Mouse (Mus musculus): ENCODE results near the gene Dcaf5. TPM values are rescaled to one million over a fixed set of nuclear protein-coding genes. Genes with fewer than 3 reads are reported as not detected.

Gene Dcaf5
- polyA plus RNA-seq, 1 experiment from 2014 or later, result 24.3 TPM

- H3K4me3 ChIP-seq (replicated peaks; ENCODE audit: low read length), result no peak overlapping the region
- H3K27ac ChIP-seq, result no peak overlapping the region
- no peak overlapping the region for H3K4me2 ChIP-seq (replicated peaks)
- peaks cover 7% of the 10 kb centered on the region; the same call in 1 of the 2 replicates for H3K36me3 ChIP-seq (replicated peaks; ENCODE audit: control insufficient read depth, insufficient read depth)
- no peaks in the 10 kb centered on the region for H3K27me3 ChIP-seq (ENCODE audit: control insufficient read depth, insufficient read depth, low read length)
- ATAC-seq (ENCODE audit: low FRiP score) (no peak), DNase-seq (ENCODE audit: low spot score) (no peak)
- no peak overlapping the region for H3K9ac ChIP-seq
- WGBS, result 82% methylated on average over 8 of the region's 8 CpGs
- no peaks in the 10 kb centered on the region for H3K4me1 ChIP-seq (replicated peaks; ENCODE audit: control insufficient read depth, insufficient read depth, low read length)
- H3K9me3 ChIP-seq (ENCODE audit: control insufficient read depth, low read length), result no peaks in the 10 kb centered on the region
Observed at GRCm38 (mm10) chr12:80330819-80331218, 105.6 kb downstream of the Dcaf5 start.

- Histone ChIP-seq H3K9me3 (ENCODE audit: control insufficient read depth, low read length) (no peaks in the 10 kb centered on the region), H3K27me3 (ENCODE audit: control insufficient read depth, insufficient read depth, low read length) (no peaks in the 10 kb centered on the region), H3K9ac (no peak overlapping the region), H3K4me2 (replicated peaks) (no peak overlapping the region), H3K27ac (no peak overlapping the region), H3K36me3 (replicated peaks; ENCODE audit: control insufficient read depth, insufficient read depth) (no peaks in the 10 kb centered on the region; the same call in 1 of the 2 replicates), H3K4me3 (replicated peaks; ENCODE audit: low read length) (no peak overlapping the region), H3K4me1 (replicated peaks; ENCODE audit: control insufficient read depth, insufficient read depth, low read length) (no peaks in the 10 kb centered on the region)
- DNase-seq (ENCODE audit: low spot score) (no peak), ATAC-seq (ENCODE audit: low FRiP score) (no peak)
- 64% methylated on average over 2 of the region's 2 CpGs for WGBS
Observed at GRCm38 (mm10) chr12:80329641-80330040, 106.8 kb downstream of the Dcaf5 start.

GRCm38 (mm10) chr12:80326047-80326446 is 110.4 kb downstream of the Dcaf5 start:
- H3K27me3 ChIP-seq (ENCODE audit: control insufficient read depth, insufficient read depth, low read length), result no peaks in the 10 kb centered on the region
- H3K36me3 ChIP-seq (replicated peaks; ENCODE audit: control insufficient read depth, insufficient read depth), result no peaks in the 10 kb centered on the region
- no peak for ATAC-seq (ENCODE audit: low FRiP score)
- DNase-seq (ENCODE audit: low spot score), result no peak
- H3K27ac ChIP-seq, result no peak overlapping the region
- no peaks in the 10 kb centered on the region for H3K9me3 ChIP-seq (ENCODE audit: control insufficient read depth, low read length)
- no peak overlapping the region for H3K4me3 ChIP-seq (replicated peaks; ENCODE audit: low read length)
- no peaks in the 10 kb centered on the region for H3K4me1 ChIP-seq (replicated peaks; ENCODE audit: control insufficient read depth, insufficient read depth, low read length)
- H3K4me2 ChIP-seq (replicated peaks), result no peak overlapping the region
- H3K9ac ChIP-seq, result no peak overlapping the region

- 68% methylated on average over 1 of the region's 1 CpGs for WGBS
- Histone ChIP-seq H3K4me2 (replicated peaks) (no peak overlapping the region), H3K4me1 (replicated peaks; ENCODE audit: control insufficient read depth, insufficient read depth, low read length) (no peaks in the 10 kb centered on the region), H3K27me3 (ENCODE audit: control insufficient read depth, insufficient read depth, low read length) (no peaks in the 10 kb centered on the region), H3K36me3 (replicated peaks; ENCODE audit: control insufficient read depth, insufficient read depth) (no peaks in the 10 kb centered on the region), H3K4me3 (replicated peaks; ENCODE audit: low read length) (no peak overlapping the region), H3K9me3 (ENCODE audit: control insufficient read depth, low read length) (no peaks in the 10 kb centered on the region), H3K9ac (no peak overlapping the region), H3K27ac (no peak overlapping the region)
- DNase-seq (ENCODE audit: low spot score), result no peak
- ATAC-seq (ENCODE audit: low FRiP score), result no peak
Observed at GRCm38 (mm10) chr12:80324785-80325131, 111.6 kb downstream of the Dcaf5 start.

- no peak overlapping the region for H3K4me2 ChIP-seq (replicated peaks)
- H3K27me3 ChIP-seq (ENCODE audit: control insufficient read depth, insufficient read depth, low read length), result no peaks in the 10 kb centered on the region
- H3K27ac ChIP-seq, result no peak overlapping the region
- ATAC-seq (ENCODE audit: low FRiP score) (no peak), DNase-seq (ENCODE audit: low spot score) (no peak)
- H3K4me3 ChIP-seq (replicated peaks; ENCODE audit: low read length), result no peak overlapping the region
- no peaks in the 10 kb centered on the region for H3K4me1 ChIP-seq (replicated peaks; ENCODE audit: control insufficient read depth, insufficient read depth, low read length)
- no peaks in the 10 kb centered on the region for H3K9me3 ChIP-seq (ENCODE audit: control insufficient read depth, low read length)
- WGBS, result 82% methylated on average over 9 of the region's 9 CpGs
- no peaks in the 10 kb centered on the region for H3K36me3 ChIP-seq (replicated peaks; ENCODE audit: control insufficient read depth, insufficient read depth)
- H3K9ac ChIP-seq, result no peak overlapping the region
Observed at GRCm38 (mm10) chr12:80324051-80324784, 112.2 kb downstream of the Dcaf5 start.

GRCm38 (mm10) chr12:80323371-80324050 is 112.9 kb downstream of the Dcaf5 start:
- Histone ChIP-seq H3K27ac (no peak overlapping the region), H3K27me3 (ENCODE audit: control insufficient read depth, insufficient read depth, low read length) (no peaks in the 10 kb centered on the region), H3K9me3 (ENCODE audit: control insufficient read depth, low read length) (no peaks in the 10 kb centered on the region), H3K4me3 (replicated peaks; ENCODE audit: low read length) (no peak overlapping the region), H3K36me3 (replicated peaks; ENCODE audit: control insufficient read depth, insufficient read depth) (no peaks in the 10 kb centered on the region), H3K9ac (no peak overlapping the region), H3K4me1 (replicated peaks; ENCODE audit: control insufficient read depth, insufficient read depth, low read length) (no peaks in the 10 kb centered on the region), H3K4me2 (replicated peaks) (no peak overlapping the region)
- DNase-seq (ENCODE audit: low spot score) (no peak), ATAC-seq (ENCODE audit: low FRiP score) (no peak)
- WGBS, result 70% methylated on average over 8 of the region's 8 CpGs

- H3K4me3 ChIP-seq (replicated peaks; ENCODE audit: low read length), result no peak overlapping the region
- no peak overlapping the region for H3K27ac ChIP-seq
- H3K36me3 ChIP-seq (replicated peaks; ENCODE audit: control insufficient read depth, insufficient read depth), result no peaks in the 10 kb centered on the region
- H3K9me3 ChIP-seq (ENCODE audit: control insufficient read depth, low read length), result no peaks in the 10 kb centered on the region
- no peak overlapping the region for H3K9ac ChIP-seq
- DNase-seq (ENCODE audit: low spot score), result no peak
- 71% methylated on average over 6 of the region's 6 CpGs for WGBS
- H3K4me1 ChIP-seq (replicated peaks; ENCODE audit: control insufficient read depth, insufficient read depth, low read length), result no peaks in the 10 kb centered on the region
- no peaks in the 10 kb centered on the region for H3K27me3 ChIP-seq (ENCODE audit: control insufficient read depth, insufficient read depth, low read length)
- H3K4me2 ChIP-seq (replicated peaks), result no peak overlapping the region
- ATAC-seq (ENCODE audit: low FRiP score), result no peak
Observed at GRCm38 (mm10) chr12:80322494-80322893, 113.9 kb downstream of the Dcaf5 start.

GRCm38 (mm10) chr12:80319062-80319461 is 117.3 kb downstream of the Dcaf5 start:
- ATAC-seq (ENCODE audit: low FRiP score) (no peak), DNase-seq (ENCODE audit: low spot score) (no peak)
- no peaks in the 10 kb centered on the region for H3K4me1 ChIP-seq (replicated peaks; ENCODE audit: control insufficient read depth, insufficient read depth, low read length)
- H3K9ac ChIP-seq, result no peak overlapping the region
- WGBS, result 84% methylated on average over 2 of the region's 2 CpGs
- no peaks in the 10 kb centered on the region for H3K36me3 ChIP-seq (replicated peaks; ENCODE audit: control insufficient read depth, insufficient read depth)
- no peak overlapping the region for H3K4me2 ChIP-seq (replicated peaks)
- no peak overlapping the region for H3K27ac ChIP-seq
- H3K9me3 ChIP-seq (ENCODE audit: control insufficient read depth, low read length), result no peaks in the 10 kb centered on the region
- no peaks in the 10 kb centered on the region for H3K27me3 ChIP-seq (ENCODE audit: control insufficient read depth, insufficient read depth, low read length)
- no peak overlapping the region for H3K4me3 ChIP-seq (replicated peaks; ENCODE audit: low read length)

GRCm38 (mm10) chr12:80315321-80315720 is 121.1 kb downstream of the Dcaf5 start:
- Histone ChIP-seq H3K27me3 (ENCODE audit: control insufficient read depth, insufficient read depth, low read length) (no peaks in the 10 kb centered on the region), H3K9me3 (ENCODE audit: control insufficient read depth, low read length) (no peaks in the 10 kb centered on the region), H3K36me3 (replicated peaks; ENCODE audit: control insufficient read depth, insufficient read depth) (no peaks in the 10 kb centered on the region), H3K4me2 (replicated peaks) (no peak overlapping the region), H3K27ac (no peak overlapping the region), H3K9ac (no peak overlapping the region), H3K4me3 (replicated peaks; ENCODE audit: low read length) (no peak overlapping the region), H3K4me1 (replicated peaks; ENCODE audit: control insufficient read depth, insufficient read depth, low read length) (no peaks in the 10 kb centered on the region)
- 94% methylated on average over 2 of the region's 2 CpGs for WGBS
- no peak for ATAC-seq (ENCODE audit: low FRiP score)
- DNase-seq (ENCODE audit: low spot score), result no peak
